Mouse (Mus musculus) cerebellum, postnatal 36 days (tissue): ENCODE results near the gene Robo1.
A peak's percentile ranks its signal among the peaks of the same experiment; 100 is the strongest.

Experiments used
- DNase-seq, 2 experiments: peaks; one replicate each; pipeline ENCODE4 v3.0.0; 2021 to 2022; ENCODE audit warnings: mixed read lengths in 2 of 2

The Robo1 gene

GRCm38 (mm10) chr16:72685604-72686479, 377.7 kb downstream of the Robo1 start:
- no peak for DNase-seq

GRCm38 (mm10) chr16:72686480-72687053, 378.5 kb downstream of the Robo1 start:
- no peak for DNase-seq

GRCm38 (mm10) chr16:72687651-72688050, 379.5 kb downstream of the Robo1 start:
- DNase-seq = no peak

GRCm38 (mm10) chr16:72688185-72688681, 380.1 kb downstream of the Robo1 start:
- DNase-seq = no peak

- DNase-seq = peak in 1 of 2 experiments; percentile 8
Observed at GRCm38 (mm10) chr16:72691909-72692308, 383.8 kb downstream of the Robo1 start.

GRCm38 (mm10) chr16:72693446-72694274, 385.6 kb downstream of the Robo1 start:
- DNase-seq = no peak

GRCm38 (mm10) chr16:72694787-72695186, 386.7 kb downstream of the Robo1 start:
- no peak for DNase-seq

- no peak for DNase-seq
Observed at GRCm38 (mm10) chr16:72699238-72700006, 391.3 kb downstream of the Robo1 start.

GRCm38 (mm10) chr16:72700297-72700696, 392.2 kb downstream of the Robo1 start:
- DNase-seq = no peak

- no peak for DNase-seq
Observed at GRCm38 (mm10) chr16:72703486-72703885, 395.4 kb downstream of the Robo1 start.

GRCm38 (mm10) chr16:72705851-72706250, 397.7 kb downstream of the Robo1 start:
- DNase-seq = no peak

GRCm38 (mm10) chr16:72708526-72708925, 400.4 kb downstream of the Robo1 start:
- DNase-seq = no peak

GRCm38 (mm10) chr16:72717118-72717802, 409.2 kb downstream of the Robo1 start:
- DNase-seq = no peak

- DNase-seq = no peak
Observed at GRCm38 (mm10) chr16:72719063-72719462, 411.0 kb downstream of the Robo1 start.

GRCm38 (mm10) chr16:72720979-72721378, 412.9 kb downstream of the Robo1 start:
- DNase-seq = no peak

- no peak for DNase-seq
Observed at GRCm38 (mm10) chr16:72721713-72722481, 413.8 kb downstream of the Robo1 start.

GRCm38 (mm10) chr16:72734234-72734633, 426.1 kb downstream of the Robo1 start:
- no peak for DNase-seq

- no peak for DNase-seq
Observed at GRCm38 (mm10) chr16:72735175-72735574, 427.1 kb downstream of the Robo1 start.

- DNase-seq = no peak
Observed at GRCm38 (mm10) chr16:72735588-72735987, 427.5 kb downstream of the Robo1 start.

- DNase-seq = peak; percentile 33 to 39
Observed at GRCm38 (mm10) chr16:72737154-72737553, 429.0 kb downstream of the Robo1 start.

GRCm38 (mm10) chr16:72740218-72740617, 432.1 kb downstream of the Robo1 start:
- no peak for DNase-seq
